Mouse (Mus musculus): ENCODE measurements at regions not wholly inside any gene's neighbourhood (a gene's known extent, or its start where the extent isn't known, plus 50 kb on each side); places are given as distances from the start of the nearest gene placed in this dataset.
A peak's percentile ranks its signal among the peaks of the same experiment; 100 is the strongest.

DNA sequence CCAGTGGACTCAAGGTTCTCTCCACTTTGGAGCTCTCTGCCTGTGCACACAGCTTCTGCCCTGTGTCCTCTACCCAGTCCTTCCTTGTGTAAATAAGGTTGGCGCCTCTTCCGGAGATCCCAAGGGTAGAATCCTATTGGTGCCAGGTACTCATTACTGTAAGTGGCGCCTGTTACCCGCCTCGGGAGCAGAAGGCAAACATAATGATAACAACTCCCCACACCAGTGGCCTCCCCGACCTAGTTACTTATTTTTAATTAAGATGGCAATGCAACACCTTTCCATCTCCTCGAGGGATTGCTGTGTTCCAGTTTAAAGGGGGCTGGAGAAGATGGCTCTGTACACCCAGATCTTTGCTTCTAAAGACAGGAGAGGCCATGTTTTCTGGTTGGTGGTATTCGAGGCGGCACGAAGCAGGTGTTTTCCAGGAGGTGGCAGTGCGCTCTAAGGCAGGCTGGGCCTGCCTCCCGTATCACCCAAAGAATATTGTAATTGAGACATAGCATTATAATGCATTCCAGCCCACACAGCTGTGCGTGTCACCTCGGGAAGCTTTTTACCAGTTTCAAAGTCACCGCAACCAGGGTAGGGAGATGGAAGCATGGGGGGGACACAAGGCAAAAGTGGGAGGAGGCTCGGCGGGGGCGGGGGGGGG is 168.7 kb downstream of the Klf7 start:
- 48% methylated on average over 18 of the region's 18 CpGs for WGBS
- H3K4me1 ChIP-seq (ENCODE audit: control insufficient read depth, insufficient read depth, low read length): peaks cover 6% of the 10 kb centered on the region
- no peak overlapping the region for H3K27ac ChIP-seq (ENCODE audit: insufficient read depth, low read depth, low read length)
- TF ChIP-seq POLR2A (IDR thresholded peaks at IDR 0.05; ENCODE audit: insufficient read depth, low read depth, low read length) (no peak), CTCF (IDR thresholded peaks at IDR 0.05; ENCODE audit: insufficient read depth, low read depth, low read length) (peak; percentile 66)
- no peak overlapping the region for H3K4me3 ChIP-seq (ENCODE audit: insufficient read depth, low read depth, low read length)

DNA sequence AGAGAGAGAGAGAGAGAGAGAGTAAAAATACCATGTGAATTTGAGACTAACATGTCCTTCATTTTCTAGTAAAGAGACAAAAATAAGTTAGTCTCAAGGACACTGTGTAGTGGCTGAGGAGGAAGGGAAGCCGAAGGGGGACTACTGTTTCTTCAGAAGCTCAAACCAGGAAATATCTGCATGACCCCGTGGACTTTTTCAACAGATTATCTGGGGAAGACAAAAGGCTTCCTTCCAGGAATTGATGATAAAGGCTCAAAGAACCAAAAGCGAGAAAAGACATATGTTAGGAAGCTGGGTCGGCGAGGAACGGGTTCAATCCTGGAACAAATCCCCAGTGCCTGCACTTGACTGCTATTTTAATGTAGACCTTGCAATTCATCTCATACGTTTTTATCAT is 170.4 kb downstream of the Klf7 start:
- no peak for TF ChIP-seq CTCF (IDR thresholded peaks at IDR 0.05; ENCODE audit: insufficient read depth, low read depth, low read length)
- no peak for TF ChIP-seq POLR2A (IDR thresholded peaks at IDR 0.05; ENCODE audit: insufficient read depth, low read depth, low read length)
- Histone ChIP-seq H3K4me3 (ENCODE audit: insufficient read depth, low read depth, low read length) (no peak overlapping the region), H3K4me1 (ENCODE audit: control insufficient read depth, insufficient read depth, low read length) (peaks cover 6% of the 10 kb centered on the region), H3K27ac (ENCODE audit: insufficient read depth, low read depth, low read length) (no peak overlapping the region)
- 90% methylated on average over 7 of the region's 7 CpGs for WGBS

DNA sequence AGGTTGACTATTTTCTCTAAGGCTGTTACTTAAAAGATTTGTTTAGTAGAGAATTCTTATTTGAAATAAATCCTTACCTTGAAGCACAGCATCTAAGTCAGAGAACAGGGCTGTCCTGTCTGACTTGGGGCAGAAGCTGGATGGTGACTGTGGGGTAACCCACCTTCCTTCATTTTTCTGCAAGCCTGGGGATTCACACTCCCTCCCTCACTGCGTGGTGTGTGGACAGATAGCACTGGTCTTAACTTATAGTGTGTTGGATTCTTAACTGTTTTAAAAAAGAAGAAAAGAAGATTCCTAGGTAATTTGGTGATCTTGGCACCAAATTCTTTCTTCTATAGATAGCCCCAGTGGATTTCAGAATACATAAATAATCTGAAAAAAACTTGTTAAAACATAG is 174.8 kb downstream of the Klf7 start:
- TF ChIP-seq POLR2A (IDR thresholded peaks at IDR 0.05; ENCODE audit: insufficient read depth, low read depth, low read length) (no peak), CTCF (IDR thresholded peaks at IDR 0.05; ENCODE audit: insufficient read depth, low read depth, low read length) (no peak)
- WGBS: 93% methylated on average over 1 of the region's 1 CpGs
- Histone ChIP-seq H3K27ac (ENCODE audit: insufficient read depth, low read depth, low read length) (no peak overlapping the region), H3K4me1 (ENCODE audit: control insufficient read depth, insufficient read depth, low read length) (no peaks in the 10 kb centered on the region), H3K4me3 (ENCODE audit: insufficient read depth, low read depth, low read length) (no peak overlapping the region)

DNA sequence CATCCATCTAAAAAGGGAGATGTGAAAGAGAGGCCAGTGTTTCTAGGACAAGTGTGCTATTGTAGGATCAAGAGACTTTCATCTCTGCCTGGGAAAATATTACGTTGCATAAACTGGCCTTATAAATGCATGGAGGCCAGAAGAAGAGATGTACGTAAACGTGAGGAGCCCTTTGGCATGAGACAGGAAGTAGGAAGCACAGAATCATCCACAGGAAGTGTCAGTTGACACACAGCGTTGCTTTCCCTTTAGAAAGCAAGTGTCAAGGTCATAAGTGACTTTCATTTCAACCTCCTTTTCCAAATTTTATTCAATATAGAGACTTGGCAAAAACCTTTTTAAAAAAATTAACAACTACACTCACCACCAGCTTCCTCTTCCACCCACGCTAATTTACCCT is 175.2 kb downstream of the Klf7 start:
- no peaks in the 10 kb centered on the region for H3K4me1 ChIP-seq (ENCODE audit: control insufficient read depth, insufficient read depth, low read length)
- no peak overlapping the region for H3K4me3 ChIP-seq (ENCODE audit: insufficient read depth, low read depth, low read length)
- WGBS: 87% methylated on average over 5 of the region's 5 CpGs
- TF ChIP-seq CTCF (IDR thresholded peaks at IDR 0.05; ENCODE audit: insufficient read depth, low read depth, low read length) (no peak), POLR2A (IDR thresholded peaks at IDR 0.05; ENCODE audit: insufficient read depth, low read depth, low read length) (no peak)
- H3K27ac ChIP-seq (ENCODE audit: insufficient read depth, low read depth, low read length): no peak overlapping the region

DNA sequence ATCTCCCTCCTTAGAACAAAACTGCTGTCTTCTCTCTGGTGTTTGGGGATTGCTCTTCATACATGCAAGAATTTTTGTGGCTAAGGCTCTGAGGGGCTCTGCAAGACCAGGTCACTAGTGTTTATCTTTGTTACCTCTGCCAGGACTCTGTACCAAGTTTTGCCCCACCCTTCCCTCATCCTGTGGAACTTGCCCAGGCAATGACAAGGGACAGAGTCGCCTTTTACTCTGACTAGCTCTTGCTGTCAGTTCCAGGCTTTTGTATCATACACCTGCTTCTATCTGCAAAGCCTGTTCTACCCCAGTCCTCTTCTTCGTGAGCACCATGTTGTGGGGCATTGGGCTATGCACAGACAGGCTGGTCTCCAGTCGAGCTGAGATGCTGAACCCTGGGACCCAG is 175.7 kb upstream of the 4933402D24Rik start:
- 79% methylated on average over 3 of the region's 3 CpGs for WGBS
- no peaks in the 10 kb centered on the region for H3K4me1 ChIP-seq (ENCODE audit: control insufficient read depth, insufficient read depth, low read length)

DNA sequence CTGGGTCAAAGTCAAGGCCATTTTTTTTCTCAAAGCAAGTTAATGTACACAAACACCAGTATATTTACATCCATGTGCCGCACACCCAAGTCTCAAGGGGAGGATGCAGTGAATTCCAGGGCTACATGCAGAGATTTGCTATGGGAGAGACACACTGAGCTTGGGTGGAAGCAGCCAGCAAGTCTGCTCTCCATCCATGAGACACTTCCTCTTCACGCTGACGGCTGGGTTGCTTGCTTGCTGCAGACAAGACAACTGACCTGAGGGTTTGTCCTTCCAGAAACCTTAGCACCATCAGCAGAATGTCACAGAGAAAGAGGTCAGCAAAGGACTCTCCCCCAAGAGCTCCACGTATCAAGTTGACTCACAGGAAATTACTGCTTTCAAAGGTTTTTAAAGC is 169.3 kb upstream of the 4933402D24Rik start:
- H3K4me3 ChIP-seq (ENCODE audit: insufficient read depth, low read depth, low read length): no peak overlapping the region
- H3K4me1 ChIP-seq (ENCODE audit: control insufficient read depth, insufficient read depth, low read length): no peaks in the 10 kb centered on the region
- H3K27ac ChIP-seq (ENCODE audit: insufficient read depth, low read depth, low read length): no peak overlapping the region
- TF ChIP-seq CTCF (IDR thresholded peaks at IDR 0.05; ENCODE audit: insufficient read depth, low read depth, low read length) (no peak), POLR2A (IDR thresholded peaks at IDR 0.05; ENCODE audit: insufficient read depth, low read depth, low read length) (no peak)
- 86% methylated on average over 4 of the region's 4 CpGs for WGBS

More for the DNA sequence above, 175.7 kb upstream of the 4933402D24Rik start:
- TF ChIP-seq CTCF (IDR thresholded peaks at IDR 0.05; ENCODE audit: insufficient read depth, low read depth, low read length) (no peak), POLR2A (IDR thresholded peaks at IDR 0.05; ENCODE audit: insufficient read depth, low read depth, low read length) (no peak)
- Histone ChIP-seq H3K4me3 (ENCODE audit: insufficient read depth, low read depth, low read length) (no peak overlapping the region), H3K27ac (ENCODE audit: insufficient read depth, low read depth, low read length) (no peak overlapping the region)

DNA sequence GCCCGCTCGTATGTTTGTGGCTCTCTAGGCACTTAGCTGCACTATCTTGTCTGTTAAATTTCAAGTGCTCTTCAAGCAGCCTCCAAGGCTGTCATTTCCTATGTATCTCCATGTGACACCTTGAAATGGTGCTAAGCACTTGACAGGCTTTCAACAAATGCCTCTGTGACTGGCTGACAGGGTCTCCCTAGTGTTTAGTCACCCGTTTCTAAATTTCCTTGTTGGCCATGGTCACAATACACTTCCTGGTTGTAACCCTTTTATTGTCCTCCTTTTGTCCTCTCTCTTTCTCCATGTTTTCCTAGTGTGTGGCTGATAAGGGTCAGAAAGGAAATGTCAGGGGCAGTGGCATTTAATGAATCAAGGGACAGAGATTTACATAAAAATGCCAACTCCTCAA is 168.4 kb upstream of the 4933402D24Rik start:
- Histone ChIP-seq H3K4me1 (ENCODE audit: control insufficient read depth, insufficient read depth, low read length) (no peaks in the 10 kb centered on the region), H3K27ac (ENCODE audit: insufficient read depth, low read depth, low read length) (no peak overlapping the region), H3K4me3 (ENCODE audit: insufficient read depth, low read depth, low read length) (no peak overlapping the region)
- WGBS: 91% methylated on average over 3 of the region's 3 CpGs
- no peak for TF ChIP-seq POLR2A (IDR thresholded peaks at IDR 0.05; ENCODE audit: insufficient read depth, low read depth, low read length)
- no peak for TF ChIP-seq CTCF (IDR thresholded peaks at IDR 0.05; ENCODE audit: insufficient read depth, low read depth, low read length)

DNA sequence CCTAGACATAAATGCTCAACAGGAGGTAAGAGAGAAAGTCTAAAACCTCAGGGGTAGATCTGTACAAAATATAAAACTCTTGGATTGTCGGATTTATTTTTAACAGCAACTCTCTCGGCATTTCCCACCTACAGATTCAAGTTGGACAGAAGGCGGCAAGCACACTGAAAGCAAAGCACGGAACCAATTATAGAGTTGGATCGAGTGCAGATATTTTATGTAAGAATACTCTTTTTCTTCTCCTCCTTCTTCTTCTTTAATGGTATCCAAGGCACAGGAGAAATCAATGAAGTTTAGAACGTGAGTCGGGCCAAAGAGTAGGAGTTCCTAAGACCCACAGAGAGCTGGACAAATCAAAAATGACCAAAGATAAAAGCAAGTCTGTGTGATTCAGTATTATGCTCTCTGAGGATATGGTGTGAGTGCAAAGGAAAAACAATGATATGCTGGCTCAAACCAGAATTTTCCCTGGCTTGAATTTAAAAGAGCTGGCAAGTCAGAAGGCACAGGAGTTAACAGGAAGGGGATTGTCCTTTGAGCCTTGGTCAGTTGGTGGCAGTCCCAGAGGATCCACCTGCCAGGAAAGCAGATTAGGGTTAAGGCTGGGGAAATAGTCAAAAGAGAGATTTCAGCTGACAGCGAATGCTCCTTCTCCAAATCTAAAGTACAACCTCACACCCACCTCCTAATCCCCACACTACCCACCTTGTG is 165.7 kb upstream of the 4933402D24Rik start:
- Histone ChIP-seq H3K27ac (ENCODE audit: insufficient read depth, low read depth, low read length) (no peak overlapping the region), H3K4me1 (ENCODE audit: control insufficient read depth, insufficient read depth, low read length) (no peaks in the 10 kb centered on the region), H3K4me3 (ENCODE audit: insufficient read depth, low read depth, low read length) (no peak overlapping the region)
- TF ChIP-seq POLR2A (IDR thresholded peaks at IDR 0.05; ENCODE audit: insufficient read depth, low read depth, low read length) (no peak), CTCF (IDR thresholded peaks at IDR 0.05; ENCODE audit: insufficient read depth, low read depth, low read length) (no peak)
- 34% methylated on average over 8 of the region's 8 CpGs for WGBS

DNA sequence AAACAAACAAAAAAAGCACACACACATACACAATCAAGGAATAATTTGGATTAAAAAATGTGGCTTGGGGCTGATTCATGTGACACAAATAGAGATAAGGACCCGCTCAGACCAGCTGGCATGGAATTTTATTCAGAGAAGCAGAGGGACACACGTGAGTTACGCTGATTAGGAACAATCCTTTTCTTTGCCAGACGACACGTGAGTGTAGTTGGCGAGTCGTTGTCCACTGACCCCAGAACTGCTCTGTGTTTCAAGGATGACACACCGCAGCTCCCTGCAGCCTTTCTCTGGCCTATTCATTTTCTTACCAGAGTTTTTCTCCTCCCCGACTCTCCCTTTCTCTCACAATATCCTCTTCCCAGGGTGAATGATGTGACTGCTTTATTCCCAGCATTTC is 163.4 kb upstream of the 4933402D24Rik start:
- no peaks in the 10 kb centered on the region for H3K4me1 ChIP-seq (ENCODE audit: control insufficient read depth, insufficient read depth, low read length)
- 73% methylated on average over 9 of the region's 9 CpGs for WGBS
- no peak overlapping the region for H3K27ac ChIP-seq (ENCODE audit: insufficient read depth, low read depth, low read length)
- TF ChIP-seq POLR2A (IDR thresholded peaks at IDR 0.05; ENCODE audit: insufficient read depth, low read depth, low read length) (no peak), CTCF (IDR thresholded peaks at IDR 0.05; ENCODE audit: insufficient read depth, low read depth, low read length) (no peak)
- no peak overlapping the region for H3K4me3 ChIP-seq (ENCODE audit: insufficient read depth, low read depth, low read length)

Measured in olfactory bulb, adult 2 months (tissue).